Mouse (Mus musculus): ENCODE data around the gene Klk8.

DNA sequence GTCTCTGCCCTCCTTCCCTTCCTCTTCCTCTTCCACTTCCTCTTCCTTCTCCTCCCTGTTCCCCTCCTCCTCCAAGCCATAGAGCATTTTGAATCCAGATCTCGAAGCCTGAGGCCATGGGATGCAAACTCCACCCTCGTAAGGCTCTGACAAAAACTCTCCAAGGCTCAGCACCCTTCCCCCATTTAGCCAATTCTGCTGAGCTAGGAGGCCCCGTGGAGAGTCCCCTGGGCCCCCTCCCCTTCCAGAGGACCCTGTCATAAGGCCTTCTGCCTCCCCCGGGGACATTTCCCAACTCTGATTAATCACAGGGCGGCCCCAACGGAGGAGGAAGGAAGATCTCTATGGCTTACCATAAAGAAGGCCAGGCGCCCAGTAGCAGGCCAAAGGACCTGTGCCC is 5.8 kb upstream of the Klk8 start, which contains the start of gene Klk9:
- TF ChIP-seq POLR2A (IDR thresholded peaks at IDR 0.05; ENCODE audit: borderline replicate concordance, insufficient read depth, low read length) (no peak), CTCF (IDR thresholded peaks at IDR 0.05; ENCODE audit: borderline replicate concordance, insufficient read depth, low read depth, low read length) (no peak)
